Mouse (Mus musculus) neutrophil, adult 5-6 weeks (primary cell): ENCODE measurements around the gene Rnaseh2c. TPM values are rescaled to one million over a fixed set of nuclear protein-coding genes. Genes with fewer than 3 reads are reported as not detected.

ENCODE experiments used
- ATAC-seq: fragments of 151-379, 151-347 bp; 2 replicates; pipeline ENCODE4 v1.8.0; 2017; ENCODE audit warnings: mild to moderate bottlenecking, moderate TSS enrichment; ENCODE audit not compliant: insufficient number of reproducible peaks, poor library complexity, low FRiP score, severe bottlenecking; ENCODE audit errors: extremely low read depth
- total RNA-seq: library from RNA; stranded (forward); fragments of 200-1000 nt; gene quantifications from 2 replicates; pipeline ENCODE4 v1.2.3, GENCODE M21; 2017

The Rnaseh2c gene
- total RNA-seq, 1 experiment from 2014 or later, result 50.5 TPM

- peak; percentile 44; the same call in 1 of the 2 replicates for ATAC-seq
Observed at GRCm38 (mm10) chr19:5571831-5572230, 29.8 kb upstream of the Rnaseh2c start.

DNA sequence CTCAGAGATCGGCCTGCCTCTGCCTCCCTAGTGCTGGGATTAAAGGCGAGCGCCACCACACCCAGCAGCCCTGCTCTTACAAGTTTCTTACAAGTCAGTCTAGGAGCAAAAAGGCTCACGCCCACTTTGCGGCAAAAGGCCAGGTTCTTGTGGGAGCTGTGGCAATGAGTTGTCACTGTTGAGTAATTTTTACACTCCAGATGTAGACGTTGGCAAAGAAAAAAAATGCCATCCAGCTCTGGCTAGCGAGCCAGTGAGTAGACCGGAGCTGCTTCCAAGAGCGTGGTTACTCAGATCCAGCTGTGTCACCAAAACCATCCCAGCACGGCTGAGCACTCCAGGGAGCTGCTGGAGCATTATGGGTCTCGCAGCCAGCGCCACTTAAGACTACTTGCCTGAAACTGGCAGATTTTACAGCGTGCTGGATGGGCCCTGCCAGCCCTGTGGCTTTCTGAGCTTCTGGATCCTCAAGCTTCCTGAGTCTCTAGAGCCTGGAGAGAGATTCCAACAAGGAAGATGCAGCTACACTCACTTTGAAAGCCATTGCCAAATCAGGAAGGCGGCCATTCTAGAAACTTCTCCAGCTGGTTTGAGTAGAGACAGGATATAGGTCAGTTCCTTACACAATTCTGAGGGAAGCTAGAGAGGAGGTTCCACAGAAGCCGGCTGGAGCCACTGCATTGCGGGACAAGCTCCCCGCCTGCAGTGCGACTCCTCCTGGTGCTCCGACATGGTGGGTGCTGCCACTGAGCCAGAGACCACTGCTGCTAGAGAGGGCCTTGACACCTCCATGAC lies 29.1 kb upstream of the Rnaseh2c start:
- peak; percentile 13; the same call in 1 of the 2 replicates for ATAC-seq

DNA sequence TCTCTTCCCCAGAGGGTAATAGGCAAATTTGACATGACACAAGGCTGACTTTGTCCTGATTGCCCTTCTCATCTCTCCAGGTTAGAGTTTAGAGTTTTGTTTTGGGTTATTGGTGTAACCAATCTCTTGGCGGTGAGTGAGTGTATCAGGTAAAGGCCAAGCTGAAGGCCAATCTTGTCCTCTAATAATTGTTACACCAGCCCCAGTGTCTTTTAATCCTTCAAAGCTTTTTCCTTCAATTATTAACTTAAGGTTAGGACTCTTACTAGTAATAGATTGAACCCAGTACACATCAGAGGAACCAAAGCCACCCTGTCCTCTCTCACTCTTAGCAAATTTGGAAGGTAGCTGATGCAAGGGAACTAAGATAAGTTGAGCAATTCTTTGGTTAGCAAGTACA lies 26.3 kb upstream of the Rnaseh2c start:
- no peak for ATAC-seq

GRCm38 (mm10) chr19:5579971-5580370 lies 21.7 kb upstream of the Rnaseh2c start:
- ATAC-seq, result no peak

- no peak for ATAC-seq
Observed at GRCm38 (mm10) chr19:5580776-5581175, 20.9 kb upstream of the Rnaseh2c start.

DNA sequence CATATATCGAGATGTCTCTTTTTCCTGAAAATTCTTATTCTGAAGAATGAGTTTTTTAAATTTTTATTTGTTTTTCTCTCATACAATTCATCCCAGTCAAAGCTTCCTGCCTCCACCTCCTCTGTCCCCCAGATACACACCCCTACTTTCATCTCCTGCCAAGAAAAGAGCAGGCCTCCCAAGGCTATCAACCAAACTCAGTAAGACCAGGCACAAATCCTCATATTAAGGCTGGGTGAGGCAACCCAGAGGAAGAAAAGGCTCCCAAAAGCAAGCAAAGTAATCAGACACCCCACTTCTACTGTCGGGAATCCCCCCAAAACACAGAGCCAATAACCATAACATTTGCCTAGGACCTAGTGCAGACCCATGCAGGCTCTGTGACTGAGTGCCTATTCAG lies 19.7 kb upstream of the Rnaseh2c start:
- ATAC-seq, result no peak

DNA sequence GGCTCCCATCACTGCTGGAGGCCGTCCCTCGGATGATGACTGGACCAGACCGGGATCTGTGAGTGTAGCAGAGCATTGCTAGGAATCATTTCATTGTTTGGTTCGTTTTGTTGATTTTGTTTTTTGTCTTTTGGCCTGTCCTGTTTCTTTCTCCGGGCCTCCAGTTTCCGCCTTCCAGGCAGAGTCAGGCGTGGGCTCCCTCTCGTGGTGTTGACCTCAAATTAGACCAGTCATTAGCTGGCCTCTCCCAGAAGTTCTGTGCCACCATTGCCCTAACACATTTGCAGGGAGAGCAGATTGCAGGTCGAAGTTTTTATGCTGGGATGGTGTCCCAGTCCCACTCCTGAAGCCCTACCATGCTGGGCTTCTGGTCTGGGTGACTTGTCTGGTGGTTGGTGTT lies 12.5 kb upstream of the Rnaseh2c start:
- no peak for ATAC-seq

DNA sequence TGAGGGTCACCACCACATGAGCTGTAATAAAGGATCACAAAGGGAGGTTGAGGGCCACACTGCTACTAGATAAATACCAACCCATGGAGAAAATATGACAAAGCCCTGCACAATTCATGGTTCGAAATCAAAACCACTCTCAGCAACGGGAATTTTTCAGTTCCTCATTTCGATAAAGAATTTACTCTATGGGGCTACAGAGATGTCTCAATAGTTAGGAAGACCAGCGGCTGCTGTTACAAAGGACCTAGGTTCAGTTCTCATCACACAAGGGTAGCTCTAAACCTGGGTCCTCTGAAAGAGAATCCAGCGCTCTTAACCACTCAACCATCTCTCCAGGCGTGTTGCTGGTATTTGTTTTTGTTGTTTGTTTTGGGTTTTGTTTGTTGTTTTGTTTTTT lies 9.8 kb upstream of the Rnaseh2c start:
- no peak for ATAC-seq

GRCm38 (mm10) chr19:5599224-5599623 lies 2.4 kb upstream of the Rnaseh2c start:
- no peak for ATAC-seq

GRCm38 (mm10) chr19:5603664-5604063 lies 2.0 kb downstream of the Rnaseh2c start:
- no peak for ATAC-seq

DNA sequence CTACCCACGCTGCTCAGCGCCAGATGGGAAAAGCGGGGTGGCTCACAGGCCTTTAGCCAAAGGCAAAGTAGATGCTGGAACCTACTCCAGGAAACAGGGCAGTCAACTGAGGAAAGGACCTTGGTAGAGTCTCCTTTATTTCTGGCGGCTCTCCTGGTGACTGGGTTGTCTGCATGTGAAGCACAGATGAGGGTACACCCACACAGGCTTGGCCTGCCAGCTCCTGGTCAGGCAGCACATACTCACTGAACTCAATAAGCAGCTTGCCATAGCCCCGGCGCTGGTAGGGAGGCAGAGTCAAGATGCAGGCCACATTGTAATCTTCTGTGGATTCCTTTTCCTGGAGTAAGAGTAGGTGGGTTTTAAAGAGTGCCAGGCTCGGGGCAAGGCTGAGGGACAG lies 3.5 kb downstream of the Rnaseh2c start:
- ATAC-seq, result no peak

DNA sequence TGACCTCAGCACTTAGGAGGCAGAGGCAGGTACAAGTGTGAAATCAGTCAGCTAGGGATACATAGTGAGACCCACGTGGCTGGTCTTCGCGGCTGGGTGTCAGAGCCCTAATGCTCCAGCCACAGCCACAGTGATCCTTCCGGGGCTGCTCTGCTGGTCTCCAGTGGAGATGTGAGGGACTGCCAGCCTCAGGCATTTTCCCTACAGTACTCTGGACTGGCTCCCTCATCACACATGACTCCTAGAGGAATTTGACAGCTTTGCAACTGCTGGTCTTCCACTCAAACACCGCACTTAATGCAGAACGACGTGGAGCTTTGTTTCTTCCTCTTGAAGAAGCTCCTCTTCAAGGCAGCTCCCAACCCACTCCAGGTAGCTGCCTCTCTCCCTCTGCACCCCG lies 4.5 kb downstream of the Rnaseh2c start:
- ATAC-seq, result no peak

DNA sequence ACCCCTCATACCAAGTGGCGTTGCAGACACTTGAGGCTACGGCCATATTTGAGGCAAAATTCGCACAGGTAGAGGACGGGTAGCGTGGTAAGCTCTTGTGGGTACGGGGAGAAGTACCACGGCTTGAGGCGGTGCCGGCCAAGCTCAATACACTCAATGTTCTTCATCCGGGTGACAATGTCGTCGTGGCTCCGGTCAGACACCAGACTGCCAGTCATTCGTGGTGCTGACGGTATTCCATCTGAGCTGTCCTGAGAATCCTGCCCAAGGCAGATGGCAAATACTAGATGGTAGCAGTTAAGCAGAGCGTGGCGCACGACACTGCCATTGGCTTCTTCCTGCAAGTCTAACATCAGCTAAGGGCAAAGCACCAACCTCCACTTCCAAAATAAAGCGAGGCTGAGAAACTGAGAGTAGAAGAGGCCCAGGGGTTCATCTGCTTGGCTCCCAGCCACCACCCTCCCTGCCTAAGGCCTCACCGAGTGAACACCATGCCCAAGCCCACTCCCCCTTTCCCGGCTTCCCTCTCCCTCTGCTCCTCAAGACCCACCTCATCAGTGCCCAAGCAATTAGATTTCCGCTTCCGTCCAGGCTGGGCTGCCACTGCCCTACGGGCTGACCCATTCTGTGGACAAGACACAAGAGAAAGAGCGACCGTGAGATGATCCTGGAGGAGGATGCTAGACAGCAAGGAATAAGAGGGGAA lies 6.2 kb downstream of the Rnaseh2c start:
- no peak for ATAC-seq

DNA sequence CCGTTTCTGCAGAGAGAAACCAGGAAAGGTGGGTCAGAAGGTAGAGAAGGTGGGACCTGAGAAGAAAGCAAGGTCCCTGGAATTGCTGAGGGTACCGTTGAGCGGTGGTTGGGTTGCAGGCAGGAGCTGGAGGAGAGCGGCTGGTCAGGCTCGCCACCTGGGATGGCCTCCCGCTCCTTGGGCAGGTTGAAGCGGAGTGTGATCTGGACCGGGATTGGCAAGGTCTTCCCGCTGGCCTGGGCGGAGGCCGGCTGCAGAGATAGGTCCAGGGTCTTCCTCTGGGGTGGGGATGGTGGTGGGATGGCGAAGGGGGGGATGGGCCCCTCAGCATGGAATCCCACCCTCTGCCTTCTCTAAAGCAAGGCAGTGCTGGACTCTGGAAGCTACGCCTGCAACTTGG lies 7.0 kb downstream of the Rnaseh2c start:
- no peak for ATAC-seq

- no peak for ATAC-seq
Observed at GRCm38 (mm10) chr19:5609171-5609546, 7.5 kb downstream of the Rnaseh2c start.

DNA sequence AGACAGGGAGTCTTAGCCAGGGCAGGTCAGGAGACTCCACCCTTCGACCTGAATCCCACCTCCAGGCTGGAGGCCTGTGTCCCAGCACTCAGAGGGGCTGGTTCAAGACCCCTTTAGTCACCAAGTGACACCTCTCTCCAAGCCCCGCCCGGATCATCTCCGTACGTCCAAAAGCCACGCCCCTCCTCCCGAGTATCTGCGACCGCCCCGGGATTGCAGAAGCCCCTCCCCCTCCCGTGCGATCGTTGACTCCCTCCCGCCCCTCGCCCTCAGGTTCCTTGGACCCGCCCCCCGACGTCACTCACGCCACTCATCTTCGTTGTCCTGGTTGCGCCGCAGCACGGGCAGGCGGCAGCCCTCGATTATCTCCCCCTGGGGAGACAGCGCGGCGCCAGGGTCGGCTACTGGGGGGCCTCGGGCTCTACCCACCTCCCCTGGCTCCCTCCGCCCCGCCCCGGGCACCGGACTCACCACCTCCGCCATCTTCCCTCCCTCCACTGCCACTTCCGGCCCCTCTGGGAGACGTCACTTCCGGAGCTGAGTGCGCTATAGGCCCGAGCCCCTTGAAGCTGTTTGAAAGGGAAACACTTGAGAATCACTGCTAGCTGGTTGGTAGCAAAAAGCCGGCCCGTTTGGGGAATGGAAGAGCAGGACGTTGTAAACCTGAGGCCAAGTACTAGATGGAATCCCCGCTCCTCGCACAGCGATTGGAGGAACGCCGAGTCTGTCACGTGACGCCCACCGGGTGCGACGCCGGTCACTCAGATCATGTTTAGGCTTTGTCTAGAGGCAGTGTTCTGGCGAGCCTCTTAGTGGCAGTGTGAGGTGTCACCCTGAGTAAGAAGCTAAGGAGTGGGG lies 8.1 kb downstream of the Rnaseh2c start, which contains the start of gene Kat5:
TSS of gene Kat5 (minus strand) at position 691 of the 858 bp plus-strand sequence.
- peak; percentile 85 for ATAC-seq

DNA sequence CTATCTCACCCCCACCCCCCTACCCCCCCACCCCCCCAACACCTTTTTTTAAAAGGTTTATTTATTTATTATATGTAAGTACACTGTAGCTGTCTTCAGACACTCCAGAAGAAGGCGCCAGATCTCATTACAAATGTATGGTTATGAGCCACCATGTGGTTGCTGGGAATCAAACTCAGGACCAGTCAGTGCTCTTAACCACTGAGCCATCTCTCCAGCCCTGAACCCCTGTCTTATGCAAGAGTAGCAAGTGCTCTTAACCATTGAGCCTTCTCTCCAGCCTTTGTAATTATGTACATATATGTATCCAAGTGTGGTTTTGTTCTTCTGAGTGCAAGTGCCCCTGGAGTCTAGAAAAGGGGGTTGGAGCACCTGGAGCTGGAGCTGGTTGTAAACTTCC lies 10.3 kb downstream of the Rnaseh2c start:
- ATAC-seq, result no peak

GRCm38 (mm10) chr19:5612762-5613411 lies 11.2 kb downstream of the Rnaseh2c start:
- ATAC-seq, result no peak

DNA sequence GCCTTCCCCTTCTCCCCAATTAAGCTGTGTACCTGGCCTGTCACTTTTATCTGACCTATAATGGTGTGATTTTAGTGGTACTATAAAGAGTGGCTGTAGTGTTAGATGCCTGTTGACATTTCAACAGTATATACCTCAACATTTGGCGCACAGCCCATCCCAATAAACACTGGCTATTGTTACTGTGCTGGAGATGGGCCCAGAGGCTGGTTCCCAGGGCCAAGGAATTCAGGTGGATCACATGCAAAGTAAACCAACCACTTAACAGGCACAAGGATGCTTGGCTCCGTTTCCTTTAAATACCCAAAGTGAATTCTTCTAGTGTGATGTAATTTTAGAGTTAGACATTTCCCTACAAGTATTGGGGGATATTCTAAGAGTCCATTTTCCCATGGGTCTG lies 13.3 kb downstream of the Rnaseh2c start:
- no peak for ATAC-seq
